Mouse (Mus musculus) adrenal gland, adult (tissue): ENCODE results near the gene Ism2.
A peak's percentile ranks its signal among the peaks of the same experiment; 100 is the strongest.
"Not testable (repeated sequence)": the region's sequence is repeated elsewhere in the genome, so short reads cannot be mapped to it uniquely, and the experiment has no call there.

Source experiments
- DNase-seq, 2 experiments: peaks; one replicate each; pipeline ENCODE4 v3.0.0; 2022 to 2023; ENCODE audit warnings: low spot score in 1 of 2; ENCODE audit not compliant: inconsistent age in 2 of 2

The Ism2 gene

DNA sequence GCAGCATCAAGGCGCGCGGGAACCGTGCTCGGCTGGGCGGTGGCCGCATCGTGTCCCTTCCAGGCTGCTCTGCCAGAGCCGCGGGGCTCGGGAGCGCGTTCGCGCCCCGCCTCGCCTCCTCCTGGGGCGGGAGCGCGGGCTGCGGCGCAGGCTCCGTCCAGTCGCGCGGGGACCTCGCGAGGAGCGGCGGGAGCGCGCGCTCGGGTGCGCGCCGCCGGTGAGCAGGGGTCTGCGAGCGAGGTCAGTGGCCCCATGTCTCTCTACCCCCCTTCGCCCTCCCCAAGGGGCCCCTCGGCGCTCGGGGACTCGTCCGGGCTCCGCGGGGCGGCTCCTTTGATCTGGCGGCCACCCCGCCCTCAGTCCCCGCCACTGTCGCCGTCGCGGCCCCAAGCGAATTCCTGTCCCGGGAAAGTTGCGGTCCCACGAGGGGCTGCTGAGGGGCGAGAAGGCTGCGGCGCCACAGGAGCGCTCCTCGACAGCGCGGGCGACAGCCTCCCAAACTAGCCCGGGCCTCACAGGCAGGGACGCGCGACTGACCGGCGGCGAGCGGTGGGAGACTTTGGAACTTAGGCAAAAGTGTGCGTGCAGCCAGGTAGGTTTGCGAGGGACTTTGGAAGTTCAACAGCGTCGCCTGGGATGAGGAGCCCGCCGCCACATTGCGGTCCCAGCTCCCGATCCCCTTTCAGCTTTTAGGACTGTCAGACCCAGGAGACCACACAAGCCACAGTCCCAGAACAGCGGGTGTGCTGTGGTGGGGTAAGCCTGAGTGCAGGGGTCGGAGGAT is at the start of gene Ism2:
TSS of gene Ism2 (minus strand) at position 49 of the 784 bp plus-strand sequence.
- DNase-seq = peak; percentile 40 to 80

DNA sequence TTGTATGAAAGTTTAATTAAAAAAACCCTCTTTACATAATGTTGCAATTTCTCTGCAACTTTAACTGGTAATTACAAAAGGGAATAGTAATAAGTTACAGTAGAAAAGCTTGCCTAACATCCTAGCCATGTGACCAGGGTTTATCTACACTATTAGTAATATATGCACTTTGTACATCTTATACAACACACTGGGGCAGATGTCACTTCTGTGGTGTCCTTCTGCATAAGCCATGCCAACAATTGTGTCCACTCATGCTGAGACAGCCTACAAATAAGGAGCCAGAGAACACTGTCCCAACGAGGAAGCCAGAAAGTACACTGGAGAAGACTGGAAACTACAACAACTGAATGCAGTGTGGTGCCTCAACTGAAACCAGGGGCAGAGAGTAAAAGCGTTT is 48.5 kb upstream of the Ism2 start:
- no peak for DNase-seq

DNA sequence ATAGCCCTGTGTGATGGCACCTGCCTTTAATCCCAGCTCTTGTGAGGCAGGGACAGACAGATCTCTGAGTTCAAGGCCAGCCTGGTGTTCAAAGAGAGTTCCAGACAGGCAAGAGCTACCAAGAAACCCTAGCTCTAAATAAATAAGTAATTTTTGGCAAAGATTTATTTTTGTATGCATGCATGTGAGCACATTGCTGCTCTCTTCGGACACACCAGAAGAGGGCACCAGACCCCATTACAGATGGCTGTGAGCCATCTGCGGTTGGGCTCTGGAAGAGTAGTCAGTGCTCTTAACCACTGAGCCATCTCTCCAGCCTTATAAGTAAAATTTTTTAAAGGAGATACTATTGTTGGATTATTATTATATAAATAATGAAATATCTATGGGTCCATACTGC is 48.0 kb upstream of the Ism2 start:
- DNase-seq = peak in 1 of 2 experiments; percentile 63

DNA sequence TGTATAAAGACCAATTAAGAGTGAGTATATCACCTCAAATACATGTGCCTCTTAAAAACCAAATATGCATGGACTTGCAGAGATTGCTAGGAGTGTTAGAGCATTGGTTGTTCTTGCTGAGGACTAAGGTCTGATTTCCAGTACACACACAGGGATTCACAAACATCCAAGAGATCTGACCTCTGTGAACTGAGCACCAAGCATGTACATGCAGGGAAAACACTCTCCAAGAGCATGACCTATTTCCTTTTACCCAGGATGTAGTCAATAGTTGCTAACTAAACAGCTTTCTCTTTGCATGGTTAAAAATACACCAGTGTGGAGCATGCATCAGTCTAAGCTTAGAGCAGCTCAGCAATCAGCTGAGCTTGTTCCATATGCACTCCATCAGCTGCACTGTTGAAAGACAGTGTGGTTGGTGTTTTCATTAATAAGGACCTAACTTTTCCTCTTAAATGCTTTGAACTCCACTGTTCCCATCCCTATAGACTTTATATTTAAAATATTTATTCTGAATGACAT is 43.6 kb upstream of the Ism2 start:
- DNase-seq = no peak

DNA sequence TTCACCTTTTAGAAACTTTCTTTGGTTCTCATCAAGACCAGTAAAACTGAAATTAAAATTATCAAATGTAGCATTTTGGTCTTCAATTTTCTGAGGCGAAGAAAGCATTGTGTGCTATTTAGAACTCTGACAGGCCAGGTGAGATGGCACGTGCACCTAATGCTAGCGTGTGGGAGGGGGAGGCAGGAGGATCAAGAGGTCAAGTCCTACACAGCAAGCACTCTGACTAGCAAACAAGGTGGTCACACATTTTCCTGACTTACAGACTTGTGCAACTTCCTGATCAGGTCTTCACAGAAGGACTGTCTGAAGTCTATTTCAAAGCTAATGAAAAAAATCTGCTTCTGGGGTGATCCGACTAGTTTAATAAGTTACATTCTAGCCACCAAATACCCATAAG is 38.6 kb upstream of the Ism2 start:
- no peak for DNase-seq

DNA sequence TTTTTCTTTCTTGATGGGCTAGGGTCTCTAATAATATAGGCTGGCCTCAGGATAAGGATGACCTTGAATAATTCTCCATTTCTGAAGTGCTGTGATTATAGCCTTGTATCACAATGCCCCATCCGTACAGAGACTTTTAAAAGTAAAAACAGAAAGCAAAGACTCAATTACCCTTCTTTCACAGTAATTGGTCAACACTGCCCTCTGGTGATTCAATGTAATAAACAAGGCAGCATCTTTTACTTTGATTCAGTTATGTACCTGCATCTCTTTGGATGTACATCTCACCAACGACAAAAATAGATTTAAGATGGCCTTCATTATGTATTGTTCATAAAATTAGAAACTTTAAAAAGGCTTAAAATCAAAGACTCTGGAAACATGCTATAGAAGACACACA is 35.4 kb upstream of the Ism2 start:
- DNase-seq = peak in 1 of 2 experiments; percentile 69

DNA sequence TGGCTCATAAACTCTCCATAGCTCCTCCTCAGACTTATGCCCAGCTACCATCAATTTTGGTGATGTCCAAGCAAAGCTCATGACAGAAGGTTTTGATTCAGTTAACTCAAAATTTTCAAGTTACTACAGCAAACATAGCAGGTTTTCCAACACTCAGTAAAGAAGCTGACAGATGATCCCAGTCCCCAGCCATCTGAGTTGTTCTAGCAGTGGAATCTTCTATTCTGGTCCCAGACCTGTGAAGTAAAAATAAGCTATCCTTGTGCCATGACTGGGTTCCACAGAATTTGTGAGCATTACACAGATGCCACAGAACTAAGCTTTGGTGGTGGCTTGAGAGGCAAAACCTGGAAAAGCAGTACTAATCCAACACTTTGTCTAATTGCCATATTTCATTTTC is 34.3 kb upstream of the Ism2 start:
- DNase-seq = no peak

DNA sequence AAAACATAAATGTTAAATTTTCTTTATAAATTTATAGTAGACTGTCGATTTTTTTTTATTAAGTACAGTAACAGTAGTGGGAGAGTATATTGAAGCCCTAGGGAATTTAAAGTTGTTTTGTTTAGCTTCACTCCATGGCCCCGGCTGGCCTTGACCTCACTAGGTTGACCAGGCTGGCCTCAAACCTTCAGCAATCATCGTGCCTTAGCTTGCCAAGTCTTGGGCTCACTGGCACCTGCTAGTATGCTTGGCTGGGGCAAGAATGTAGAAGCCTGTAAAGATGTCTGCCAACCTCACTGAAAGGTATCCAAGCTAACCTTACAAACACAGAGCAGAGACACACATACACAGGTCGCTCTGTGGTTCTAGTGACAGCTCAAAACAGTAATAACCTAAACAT is 33.0 kb upstream of the Ism2 start:
- peak; percentile 34 to 80 for DNase-seq

DNA sequence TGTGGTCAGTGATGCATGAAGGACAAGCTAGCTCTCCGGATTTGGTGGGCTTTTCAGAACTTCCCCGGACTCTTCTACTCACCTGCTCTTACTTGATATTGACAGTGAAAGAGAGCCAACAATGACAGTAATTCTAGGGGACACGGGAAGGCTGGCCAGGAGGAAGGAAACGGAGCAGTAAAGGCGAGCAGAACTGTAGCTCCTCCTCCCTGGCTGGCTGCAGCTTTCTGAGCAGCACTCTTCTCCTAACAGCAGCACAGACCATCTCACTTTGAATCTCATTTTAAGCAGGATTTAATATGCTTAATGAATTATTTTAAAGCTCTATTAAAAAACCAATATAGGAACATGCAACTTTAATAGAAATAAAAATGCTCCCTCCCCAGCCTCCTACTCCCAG is 32.4 kb upstream of the Ism2 start:
- DNase-seq = no peak

DNA sequence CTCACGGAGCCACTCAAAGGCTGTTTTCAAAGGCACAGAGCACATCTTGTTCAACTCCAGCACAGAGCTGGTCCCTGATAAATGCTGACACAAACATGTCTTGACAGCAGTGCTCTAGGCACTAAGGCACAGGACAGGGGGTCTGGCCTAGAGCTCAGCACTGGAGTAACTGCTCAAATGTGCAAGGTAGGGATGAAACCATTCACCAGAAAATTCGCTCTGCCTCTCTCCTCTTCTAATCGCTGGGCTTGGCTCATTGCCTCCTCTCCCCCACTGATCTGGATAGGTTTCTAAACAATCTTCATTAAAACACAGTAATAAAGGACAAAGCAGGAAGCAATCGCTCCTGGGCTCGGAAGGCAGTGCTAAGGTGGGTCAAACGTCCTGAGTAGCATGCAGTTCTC is 31.6 kb upstream of the Ism2 start:
- no peak for DNase-seq

DNA sequence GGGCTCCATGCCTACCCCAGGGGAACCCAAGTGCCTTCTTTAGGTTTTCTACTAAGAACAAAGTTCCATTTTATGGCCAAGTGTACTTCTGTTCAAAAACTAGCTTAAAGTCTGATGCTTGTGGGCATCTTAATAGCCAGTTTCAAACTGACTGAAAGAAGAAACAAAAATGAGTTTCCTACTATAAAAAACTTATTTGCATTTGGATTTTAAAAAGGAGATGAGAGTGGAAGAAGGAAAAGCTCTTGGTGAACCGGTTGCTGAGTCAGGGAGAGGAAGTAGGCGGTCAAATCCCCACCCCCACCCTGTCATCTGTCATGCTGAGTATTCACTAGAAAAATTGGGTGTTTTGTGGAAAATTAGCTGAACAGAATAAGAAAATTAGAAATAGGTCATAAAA is 30.7 kb upstream of the Ism2 start:
- no peak for DNase-seq

DNA sequence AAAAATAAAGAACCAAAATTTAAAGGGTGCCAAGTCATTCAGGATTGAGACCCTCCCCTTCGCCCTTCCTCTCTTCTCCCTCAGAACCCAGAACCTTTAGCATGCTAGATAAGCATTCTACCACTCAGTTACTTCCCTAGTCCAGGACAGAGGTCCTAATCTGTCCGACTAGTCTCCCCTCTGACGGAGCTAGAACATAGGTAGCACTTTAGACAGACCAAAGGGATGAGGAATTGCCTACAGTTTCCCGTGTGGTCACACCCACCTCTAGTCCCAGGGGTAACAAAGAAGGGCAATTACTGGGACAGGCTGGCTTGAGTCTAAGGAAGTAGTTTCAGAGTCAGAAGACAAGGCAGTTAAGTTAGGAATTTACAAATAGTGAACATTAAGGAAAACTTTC is 28.5 kb upstream of the Ism2 start:
- DNase-seq = no peak

DNA sequence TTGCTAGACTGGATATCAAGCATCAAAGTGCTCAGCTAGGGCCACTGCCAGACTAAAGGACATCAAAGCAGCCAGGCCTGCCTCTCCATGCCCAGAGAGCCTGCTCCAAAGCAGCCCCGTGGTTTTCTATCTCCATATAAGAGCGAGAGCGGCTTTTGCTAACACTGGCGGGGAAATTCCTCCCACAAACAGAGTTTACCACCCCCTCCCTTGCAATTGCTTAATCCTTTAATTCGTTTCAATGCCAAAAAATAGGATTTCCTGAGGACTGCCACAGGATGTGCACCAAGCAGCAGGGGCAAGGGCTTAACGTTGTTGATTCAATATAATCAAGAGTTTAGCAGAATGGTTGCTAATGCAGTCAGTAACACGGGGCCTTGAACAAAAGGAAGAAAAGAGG is 28.1 kb upstream of the Ism2 start:
- DNase-seq = no peak

DNA sequence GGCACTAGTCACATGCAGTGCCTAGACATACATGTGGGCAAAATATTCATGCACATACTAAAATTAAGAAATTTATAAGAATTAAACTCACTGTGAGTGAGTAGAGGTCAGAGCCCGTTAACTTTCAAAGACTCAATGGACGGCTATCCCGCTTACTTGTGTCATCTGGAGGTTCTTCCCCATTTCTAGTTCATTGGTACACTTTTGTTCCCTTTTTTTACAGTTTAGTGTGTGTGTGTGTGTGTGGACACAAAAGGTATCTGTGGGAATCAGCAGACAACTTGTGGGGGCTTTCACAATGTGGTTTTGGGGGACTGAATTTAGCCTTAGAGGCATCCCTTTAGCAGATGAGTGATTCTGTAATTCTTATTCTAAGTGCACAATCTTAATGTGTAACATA is 25.9 kb upstream of the Ism2 start:
- no peak for DNase-seq

DNA sequence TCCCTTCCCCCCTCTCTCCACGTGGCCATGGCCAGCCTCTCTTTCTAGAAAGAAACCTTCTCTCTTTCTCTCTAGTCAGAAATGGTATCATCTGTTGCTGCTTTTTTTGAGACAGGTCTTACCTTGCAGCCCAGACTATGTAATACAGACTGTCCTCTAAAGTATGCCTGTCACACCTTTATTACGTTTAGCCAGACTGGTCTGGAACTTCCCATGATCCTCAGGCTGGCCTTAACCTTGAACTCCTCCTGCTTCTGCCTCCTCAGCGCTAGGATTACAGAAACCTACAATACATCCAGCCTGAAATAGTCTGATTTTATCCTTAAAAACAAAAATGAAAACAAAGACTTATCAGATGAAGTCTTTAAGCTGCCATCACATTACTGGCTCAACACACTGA is 19.7 kb upstream of the Ism2 start:
- DNase-seq = no peak

DNA sequence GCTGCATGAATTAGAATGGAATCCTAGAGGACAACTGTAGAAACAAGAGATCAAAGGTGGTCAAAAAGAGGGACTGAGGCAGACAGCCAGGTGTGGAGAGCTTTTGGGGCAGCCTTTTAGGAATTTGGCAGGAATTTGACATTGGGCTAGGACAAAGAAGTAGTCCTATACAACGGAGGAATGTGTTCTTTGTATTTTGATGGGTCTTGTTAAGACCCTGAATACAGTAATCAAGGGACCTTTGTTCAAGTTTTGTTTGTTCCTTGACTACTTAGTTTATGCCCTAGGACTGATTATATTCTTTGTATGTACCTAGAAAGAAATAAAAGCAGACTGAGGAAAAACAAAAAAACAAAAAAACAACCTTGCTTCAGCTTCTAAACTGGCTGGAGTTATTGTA is 18.4 kb upstream of the Ism2 start:
- no peak for DNase-seq

DNA sequence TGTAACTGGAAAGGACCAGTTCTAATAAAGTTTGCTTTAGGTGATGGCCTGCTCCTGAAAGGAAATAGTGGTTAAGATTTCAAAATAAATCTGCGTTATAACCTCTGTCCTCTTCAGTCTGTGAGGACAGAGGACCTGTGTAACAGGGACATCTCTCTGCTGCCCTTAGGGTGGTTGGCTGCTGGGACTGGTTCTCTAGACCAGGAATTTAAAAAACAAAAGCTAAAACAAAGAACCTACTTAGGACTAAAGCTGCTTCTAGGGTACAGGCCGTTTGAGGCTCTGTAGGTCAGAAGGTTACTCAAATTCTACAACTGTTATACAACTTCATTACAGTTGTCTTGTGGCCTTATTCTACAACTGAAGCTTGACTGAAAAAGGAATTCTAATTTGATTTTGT is 13.6 kb upstream of the Ism2 start:
- DNase-seq = no peak

DNA sequence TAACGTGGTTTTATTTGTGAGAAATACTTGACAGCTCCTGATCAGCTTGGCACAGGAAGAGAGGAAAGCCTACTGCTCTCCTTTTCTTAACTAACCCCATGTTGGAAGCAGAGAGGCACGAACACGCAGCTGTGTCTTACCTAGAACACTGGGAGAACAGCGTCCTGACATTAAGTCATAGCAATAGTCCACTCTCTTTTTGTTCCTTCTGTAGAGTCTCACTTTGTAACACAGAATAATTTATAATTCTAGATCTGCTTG is 7.0 kb upstream of the Ism2 start:
- not testable (repeated sequence) for DNase-seq

DNA sequence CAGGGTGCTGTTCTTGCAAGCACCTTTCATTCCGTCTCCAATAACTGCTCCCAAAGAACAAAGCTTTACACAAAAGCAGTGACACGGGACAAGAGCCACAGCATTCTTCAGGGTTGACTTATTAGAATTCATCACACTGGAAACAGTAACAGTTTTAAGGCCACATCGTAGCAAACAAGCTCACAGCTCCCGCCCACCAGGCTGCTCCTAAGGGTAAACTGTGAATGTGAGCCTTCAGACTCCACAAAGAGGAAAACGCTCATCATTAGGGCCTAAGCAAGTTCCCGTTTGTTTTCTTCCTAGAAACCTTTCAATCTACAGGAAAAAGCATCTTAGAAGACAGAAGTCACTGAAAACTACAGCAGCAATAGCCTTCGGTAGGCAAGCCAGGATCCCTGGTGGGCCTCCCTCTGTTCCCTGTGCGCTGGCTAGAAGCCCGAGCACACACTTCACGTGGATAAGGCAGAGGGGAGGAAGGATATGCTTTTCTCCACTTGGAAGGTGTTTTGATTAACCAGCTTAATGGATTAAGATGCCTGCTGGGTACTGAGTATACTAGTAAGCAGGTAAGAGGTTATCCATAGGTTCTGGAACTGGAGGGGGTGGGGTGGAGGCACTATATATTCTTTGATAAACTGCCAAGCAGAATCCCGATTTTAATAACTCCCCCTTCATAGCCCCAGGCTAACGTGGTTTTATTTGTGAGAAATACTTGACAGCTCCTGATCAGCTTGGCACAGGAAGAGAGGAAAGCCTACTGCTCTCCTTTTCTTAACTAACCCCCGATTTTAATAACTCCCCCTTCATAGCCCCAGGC is 6.5 kb upstream of the Ism2 start:
- DNase-seq = no peak

DNA sequence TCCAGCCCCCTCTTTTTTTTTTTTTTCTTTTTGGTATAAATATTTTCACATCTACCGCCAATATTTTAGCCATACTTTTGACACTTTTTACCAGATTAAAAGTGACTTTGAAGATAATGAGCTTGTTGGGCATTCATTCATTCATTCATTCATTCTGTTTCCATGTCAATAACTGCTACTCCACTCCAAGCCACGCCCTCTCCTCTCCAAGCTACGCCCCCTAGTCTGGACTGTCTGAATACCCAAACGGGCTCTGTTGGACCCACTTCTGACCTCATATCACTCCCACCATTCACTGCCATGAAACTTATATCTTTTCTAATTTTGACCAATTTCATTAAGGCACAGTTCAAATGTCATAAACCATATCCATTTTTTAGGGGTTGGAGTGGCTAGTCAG is 1.7 kb upstream of the Ism2 start:
- DNase-seq = no peak

DNA sequence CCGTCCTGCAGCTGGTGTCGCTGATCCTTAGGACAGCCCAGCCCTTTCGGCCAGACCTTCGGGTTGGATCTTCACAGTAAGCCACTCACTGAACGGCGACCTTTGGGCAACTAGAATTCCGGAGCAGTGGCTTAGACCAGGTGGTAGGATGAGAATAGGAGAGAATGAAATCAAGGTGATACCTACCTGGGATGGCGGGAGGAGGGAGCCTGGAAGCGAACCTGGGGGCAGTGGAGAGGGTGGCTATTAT is 861 bp upstream of the Ism2 start:
- DNase-seq = no peak

DNA sequence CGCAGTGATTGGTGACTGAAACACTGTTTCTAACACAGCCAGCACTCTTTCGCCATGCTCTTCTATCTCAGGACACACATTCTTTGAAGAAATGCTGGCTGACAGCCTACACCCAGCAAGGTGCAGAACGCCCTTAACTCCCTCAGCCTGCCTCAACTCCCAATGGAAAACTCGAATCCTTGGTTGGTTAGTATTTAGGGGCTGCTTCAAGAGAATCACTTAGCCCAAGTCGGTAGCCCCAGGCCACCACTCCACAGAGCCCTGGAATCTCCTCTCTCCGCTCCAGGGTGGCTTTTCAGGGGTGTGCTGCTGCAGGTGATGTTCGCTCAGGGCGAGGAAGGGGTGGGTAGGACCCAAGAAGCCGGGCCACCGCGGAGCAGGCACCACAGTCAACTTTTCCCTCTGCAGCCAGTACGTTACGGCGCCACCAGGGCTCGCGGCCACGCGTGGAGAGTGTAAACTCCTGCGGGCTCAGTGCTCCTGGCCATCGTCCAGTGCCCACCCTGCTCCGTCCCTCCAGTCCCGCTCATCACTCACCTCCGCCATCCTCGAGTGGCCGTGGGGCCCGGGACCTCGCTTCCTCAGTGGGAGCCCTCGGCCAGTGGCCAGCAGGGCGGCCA is 358 bp downstream of the Ism2 start:
- DNase-seq = peak in 1 of 2 experiments; percentile 28
